Mouse (Mus musculus): ENCODE measurements around the gene Prg2.

DNA sequence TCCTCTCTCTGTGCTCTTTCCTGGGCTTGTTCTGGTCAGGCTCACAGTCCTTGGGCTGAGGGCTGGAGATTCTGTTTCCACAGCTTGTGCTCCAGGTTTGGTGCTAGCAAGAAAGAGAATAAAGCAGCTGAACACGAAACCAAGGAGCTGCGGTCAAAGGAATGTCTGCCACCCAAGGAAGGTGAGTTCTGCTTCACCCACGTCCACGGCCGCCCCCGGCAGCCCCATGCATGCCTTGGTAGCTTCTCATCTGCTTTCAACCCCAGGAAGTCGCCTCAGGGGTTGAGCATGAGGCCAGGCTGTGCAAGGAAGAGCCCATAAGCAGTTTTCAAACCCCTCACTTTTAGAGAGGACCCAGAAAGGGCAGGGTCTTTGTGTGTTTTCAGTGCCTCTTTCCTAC lies 32.0 kb upstream of the Prg2 start:
- no peak for TF ChIP-seq CTCF (IDR thresholded peaks at IDR 0.05; ENCODE audit: low read depth, low read length)
- no peak for TF ChIP-seq TAL1 (conservative IDR thresholded peaks at IDR 0.05; ENCODE audit: low read depth, low read length)

Data from G1E (cell line).